Mouse (Mus musculus): Measurements from ENCODE around the gene Actr8.

Actr8 gene

DNA sequence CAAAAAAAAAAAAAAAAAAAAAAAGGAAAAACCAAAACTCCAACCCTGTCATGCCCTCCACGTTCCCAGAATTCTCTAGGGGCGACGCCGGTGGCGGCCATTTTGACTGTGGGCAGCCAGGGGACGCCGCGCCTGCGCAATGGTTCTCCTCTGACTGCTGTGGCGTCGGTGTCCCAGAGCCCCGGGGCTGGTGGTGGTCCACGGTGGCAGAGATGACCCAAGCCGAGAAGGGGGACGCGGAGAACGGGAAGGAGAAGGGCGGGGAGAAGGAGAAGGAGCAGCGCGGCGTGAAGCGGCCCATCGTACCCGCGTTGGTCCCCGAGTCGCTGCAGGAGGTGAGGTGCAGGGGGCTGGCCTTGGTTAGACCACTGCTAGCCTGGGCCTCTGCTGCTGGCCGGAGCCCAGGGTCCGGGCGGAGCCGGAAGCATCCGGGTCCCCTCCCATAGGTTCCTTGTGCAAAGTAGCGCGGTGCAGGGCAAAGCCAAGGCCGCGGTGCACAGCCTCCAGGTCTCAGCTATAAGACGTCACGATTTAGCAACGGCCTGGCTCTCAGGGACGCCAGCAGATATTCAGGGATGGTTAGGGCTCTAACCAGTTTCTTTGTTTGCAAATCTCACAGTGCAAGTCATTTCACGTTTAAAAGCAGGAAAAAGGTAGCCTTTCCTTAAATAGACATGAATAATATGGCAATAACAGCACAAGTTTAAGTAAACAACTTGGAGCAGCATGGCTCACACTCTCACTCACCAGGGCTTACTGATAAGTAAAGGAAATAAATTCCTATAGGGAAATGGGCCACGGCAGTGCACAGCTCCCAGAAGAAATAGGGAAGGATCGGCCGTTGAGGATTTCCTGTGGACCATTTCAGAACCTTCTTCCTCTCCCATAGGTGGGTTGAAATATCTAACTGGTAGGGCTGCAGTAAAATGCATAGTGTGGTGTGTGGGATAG lies at the start of gene Actr8:
Gene Actr8, plus strand, starts transcription at position 84 of the 951 bp plus-strand sequence.
- peak; percentile 63 for DNase-seq (ENCODE audit: low read depth)

DNA sequence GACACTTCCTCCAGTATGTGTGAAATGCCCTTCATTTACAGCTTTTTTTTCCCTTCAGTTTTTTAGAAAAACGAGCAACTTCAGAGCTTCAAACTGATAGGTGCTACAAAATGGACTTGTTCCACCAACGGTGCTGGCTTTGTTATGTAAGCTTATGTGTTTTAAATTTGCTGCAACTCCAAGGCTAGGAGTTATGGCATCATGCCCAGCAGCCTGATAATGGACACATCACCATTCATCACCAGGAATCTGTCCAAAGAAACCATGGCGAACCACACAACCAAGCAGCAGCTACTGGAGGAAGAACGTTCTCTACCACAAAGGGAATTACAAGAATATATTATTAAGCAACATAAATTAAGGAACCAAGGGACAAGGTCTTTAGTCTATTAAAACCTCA lies 49.2 kb upstream of the Actr8 start:
- DNase-seq (ENCODE audit: low read depth): no peak

- no peak for DNase-seq (ENCODE audit: low read depth)
These were observed 42.6 kb upstream of the Actr8 start for GRCm38 (mm10) chr14:29935516-29935915.

DNA sequence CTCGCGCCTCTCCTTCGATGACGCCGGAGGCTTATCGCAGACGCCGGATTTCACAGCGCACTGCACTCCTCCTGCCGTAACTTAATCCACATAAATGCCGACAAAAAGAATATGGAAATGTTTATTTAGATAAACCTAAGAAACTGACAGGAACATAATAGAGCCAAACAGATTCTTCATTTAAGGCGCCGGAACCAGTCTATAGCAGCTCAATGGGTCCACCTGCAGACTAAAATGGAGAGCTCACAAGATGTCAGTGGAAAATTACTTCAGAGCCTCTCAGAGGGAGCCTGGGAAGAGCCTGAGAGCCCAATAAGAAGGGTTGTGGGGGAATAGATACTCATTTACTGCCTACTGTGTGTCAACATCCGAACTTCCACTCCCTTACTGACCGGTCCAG lies 40.7 kb upstream of the Actr8 start:
- no peak for DNase-seq (ENCODE audit: low read depth)

DNA sequence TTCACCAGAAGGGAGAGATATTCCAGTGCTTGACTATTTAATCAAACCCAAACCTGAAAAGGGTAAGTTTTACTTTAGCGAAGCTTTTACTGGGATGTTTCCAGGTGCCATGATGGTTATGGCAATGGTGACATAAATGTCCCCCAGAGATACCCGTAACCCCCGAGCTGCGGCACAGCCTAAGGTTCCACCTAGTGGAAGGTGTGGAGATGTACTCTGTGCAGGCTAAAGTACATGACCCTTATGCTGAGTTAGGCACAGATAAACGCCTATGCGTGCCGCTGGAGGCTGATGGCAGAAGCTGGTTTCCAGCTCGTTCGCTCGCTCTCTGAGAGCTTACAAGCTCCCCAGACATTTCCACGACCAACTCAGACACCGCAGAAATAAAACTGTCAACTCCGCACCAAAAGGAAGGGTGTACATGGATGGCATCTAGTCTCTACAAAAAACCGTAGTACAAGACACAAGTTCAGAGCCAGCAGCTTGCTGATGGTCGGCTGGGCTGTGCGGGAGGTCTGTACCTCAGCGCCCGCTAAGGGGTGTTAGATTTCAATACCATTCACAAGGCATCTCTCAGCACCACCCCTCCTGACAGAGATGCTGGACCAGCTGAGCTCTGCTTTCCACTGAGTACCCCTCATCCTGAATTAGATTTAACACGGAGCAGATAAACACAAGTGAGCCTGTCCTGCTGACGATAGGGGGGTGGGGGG lies 38.4 kb upstream of the Actr8 start:
- no peak for DNase-seq (ENCODE audit: low read depth)

GRCm38 (mm10) chr14:29940313-29940812 lies 37.8 kb upstream of the Actr8 start:
- no peak for DNase-seq (ENCODE audit: low read depth)

DNA sequence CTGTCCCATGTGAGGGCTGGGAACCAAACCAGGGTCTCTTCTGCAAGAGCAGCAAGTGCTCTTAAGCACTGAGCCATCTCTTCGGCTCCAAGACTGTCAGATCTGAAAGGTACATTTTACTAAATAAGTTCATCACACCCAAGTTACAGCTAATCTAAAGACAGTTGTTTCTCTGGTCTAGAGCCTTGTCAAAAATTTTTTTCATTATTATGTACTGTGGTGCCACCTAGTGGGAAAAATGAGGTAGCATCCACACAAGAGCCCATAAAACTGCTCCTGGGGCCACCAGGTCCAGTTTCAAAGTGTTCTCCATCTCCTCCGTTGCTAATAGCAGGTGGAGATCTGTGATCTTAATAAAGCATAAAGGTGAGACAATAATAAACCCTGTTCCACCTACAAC lies 37.3 kb upstream of the Actr8 start:
- peak; percentile 16 for DNase-seq (ENCODE audit: low read depth)

DNA sequence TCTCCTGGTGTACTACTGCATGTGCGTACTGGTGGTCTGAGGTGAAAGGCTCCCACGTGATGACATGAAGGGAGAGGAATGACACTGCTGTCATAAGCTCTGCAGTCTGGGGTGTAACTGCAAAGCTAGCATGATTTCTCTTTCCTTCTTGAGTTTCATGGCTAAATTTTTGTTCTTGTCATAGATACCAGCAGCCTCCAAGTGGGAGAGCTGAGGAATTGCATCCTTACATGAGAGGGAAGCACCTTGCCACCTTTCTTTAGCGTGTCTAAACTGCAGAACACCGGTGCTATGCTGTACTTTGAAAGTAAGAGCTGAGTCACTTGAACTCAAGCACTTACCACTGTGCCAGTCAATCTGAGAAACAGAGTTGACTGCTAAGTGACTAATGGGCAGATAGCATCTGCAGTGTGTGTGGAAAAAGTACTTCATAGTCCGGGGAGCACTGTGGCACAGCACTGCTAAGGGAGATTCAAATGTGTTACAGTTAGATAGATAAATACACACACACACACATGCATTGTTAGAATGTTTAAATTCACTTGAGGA lies 31.3 kb upstream of the Actr8 start:
- DNase-seq (ENCODE audit: low read depth): no peak

DNA sequence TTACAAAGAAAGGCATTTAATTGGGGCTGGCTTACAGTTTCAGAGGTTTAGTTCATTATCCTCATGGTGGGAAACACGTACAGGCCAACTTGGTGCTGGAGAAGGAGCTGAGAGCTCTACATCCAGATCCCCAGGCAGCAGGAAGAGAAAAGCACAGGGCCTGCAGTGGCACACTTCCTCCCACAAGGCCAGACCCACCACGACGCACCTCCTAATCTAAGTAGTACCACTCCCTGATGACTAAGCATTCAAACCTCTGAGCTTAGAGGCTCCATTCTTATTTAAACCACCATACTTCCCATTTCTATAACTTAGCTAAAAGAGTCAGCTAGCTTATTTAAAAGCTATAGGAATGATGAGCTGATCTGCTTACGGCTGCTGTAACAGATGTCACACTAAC lies 27.3 kb upstream of the Actr8 start:
- no peak for DNase-seq (ENCODE audit: low read depth)

GRCm38 (mm10) chr14:29957393-29957792 lies 20.7 kb upstream of the Actr8 start:
- DNase-seq (ENCODE audit: low read depth): no peak

GRCm38 (mm10) chr14:29967611-29968010 lies 10.5 kb upstream of the Actr8 start:
- no peak for DNase-seq (ENCODE audit: low read depth)

- peak; percentile 96 for DNase-seq (ENCODE audit: low read depth)
These were observed 9.9 kb upstream of the Actr8 start, which contains the start of gene Selenok for GRCm38 (mm10) chr14:29968075-29968821. Gene Selenok (plus strand): TSS chr14:29968308.

- no peak for DNase-seq (ENCODE audit: low read depth)
These were observed 6.7 kb upstream of the Actr8 start for GRCm38 (mm10) chr14:29971446-29971845.

DNA sequence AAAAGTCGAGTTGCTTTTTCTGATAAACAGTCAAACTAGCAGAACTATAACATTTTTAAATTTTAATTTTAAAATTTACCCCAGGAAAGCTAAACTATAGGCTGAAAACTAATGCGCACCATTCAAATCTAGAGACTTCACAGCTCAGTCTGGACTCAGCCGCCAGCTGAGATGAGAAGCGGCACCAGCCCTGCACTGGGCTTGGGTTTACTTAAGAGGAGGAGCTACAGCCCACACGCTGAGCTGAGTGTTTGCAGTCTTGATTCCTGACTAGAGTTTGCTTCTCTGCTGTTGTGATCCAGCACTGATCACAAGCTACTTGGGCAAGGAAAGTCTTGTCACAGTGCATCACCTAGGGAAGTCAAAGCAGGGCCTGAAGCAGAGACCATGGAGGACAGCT lies 6.1 kb upstream of the Actr8 start:
- DNase-seq (ENCODE audit: low read depth): no peak

DNA sequence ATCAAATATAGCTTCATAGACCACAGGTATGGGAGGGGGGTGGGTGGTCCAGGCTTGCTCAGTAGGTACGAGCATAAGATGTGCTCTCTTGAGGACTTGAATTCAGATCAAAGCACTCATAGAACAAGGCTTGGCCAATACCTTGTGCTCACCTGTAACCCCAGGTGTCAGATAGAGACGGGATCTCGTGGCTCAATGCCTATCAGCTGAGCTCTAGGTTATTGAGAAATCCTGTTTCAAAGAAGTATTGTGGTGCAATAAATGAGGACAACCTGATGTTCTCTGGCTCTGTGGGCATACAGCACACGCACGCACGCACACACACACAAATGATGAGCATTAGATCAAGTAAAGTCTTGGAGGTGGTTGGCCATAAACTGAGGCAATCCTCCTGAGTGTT lies 1.2 kb upstream of the Actr8 start:
- no peak for DNase-seq (ENCODE audit: low read depth)

DNA sequence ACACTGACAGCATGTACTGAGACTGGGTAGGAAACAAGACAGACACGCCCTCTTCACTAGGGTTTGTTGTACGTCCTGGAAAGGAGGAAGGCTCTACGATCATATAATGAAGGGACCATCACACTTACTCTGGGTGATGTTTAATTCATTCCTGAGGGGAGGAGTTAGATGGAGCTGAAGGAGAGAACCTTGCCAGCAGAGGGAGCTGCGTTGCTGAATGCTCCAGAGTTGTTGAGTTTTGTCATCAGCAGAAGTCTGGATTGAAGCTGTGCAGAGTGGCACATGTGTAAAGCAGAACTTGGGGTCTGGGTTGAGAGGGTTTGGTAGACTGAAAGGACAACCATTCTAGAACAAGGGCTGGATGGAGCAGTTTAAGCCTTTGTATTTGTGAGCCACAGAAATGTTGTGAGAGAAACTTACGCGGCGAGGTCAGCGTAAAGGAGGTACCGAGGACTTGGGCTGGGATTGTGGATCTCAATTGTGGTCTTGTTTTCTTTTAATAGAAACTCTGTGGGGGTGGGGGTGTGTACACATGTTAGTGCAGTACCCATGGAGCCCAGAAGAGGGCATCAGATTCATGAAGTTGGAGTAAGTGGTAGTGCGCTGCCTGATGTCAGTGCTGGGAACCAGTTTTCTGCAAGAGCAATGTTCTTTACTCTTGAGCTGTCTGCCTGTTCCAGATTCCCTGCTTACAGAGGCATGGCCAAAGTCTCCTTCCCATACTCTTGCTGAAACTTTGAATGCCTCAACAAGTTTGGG lies 2.5 kb downstream of the Actr8 start:
- DNase-seq (ENCODE audit: low read depth): no peak

GRCm38 (mm10) chr14:29986096-29986495 lies 8.0 kb downstream of the Actr8 start:
- DNase-seq (ENCODE audit: low read depth): no peak

DNA sequence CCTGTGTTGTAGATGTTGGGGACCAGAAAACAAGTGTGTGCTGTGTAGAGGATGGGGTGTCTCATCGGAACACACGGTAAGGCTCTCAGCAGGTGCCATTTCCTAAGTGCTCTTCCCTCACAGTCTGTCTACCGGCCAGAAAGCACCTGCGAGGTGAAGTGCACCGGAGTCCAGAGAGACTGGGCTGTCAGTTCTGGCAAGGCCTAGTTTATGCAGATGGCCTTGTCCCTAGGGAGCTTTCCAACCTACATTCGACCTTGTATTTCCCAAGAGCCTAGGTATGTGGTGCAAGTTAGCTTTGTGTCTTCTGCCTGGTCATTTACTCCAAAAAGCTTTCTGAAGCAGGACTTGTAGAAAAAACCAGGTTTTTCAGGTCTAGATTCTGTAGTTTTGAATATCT lies 9.1 kb downstream of the Actr8 start:
- no peak for DNase-seq (ENCODE audit: low read depth)

- DNase-seq (ENCODE audit: low read depth): no peak
These were observed 9.6 kb downstream of the Actr8 start for GRCm38 (mm10) chr14:29987739-29988138.

- DNase-seq (ENCODE audit: low read depth): no peak
These were observed 10.2 kb downstream of the Actr8 start for GRCm38 (mm10) chr14:29988337-29988736.

GRCm38 (mm10) chr14:29994976-29995375 lies 16.8 kb downstream of the Actr8 start:
- no peak for DNase-seq (ENCODE audit: low read depth)

All from c-Kit-positive CD71-negative TER-119-negative erythroid progenitor cells, embryonic 14.5 days (primary cell).